Mouse (Mus musculus) testis, adult 2 months (tissue): ENCODE measurements at regions not wholly inside any gene's neighbourhood (a gene's known extent, or its start where the extent isn't known, plus 50 kb on each side); places are given as distances from the start of the nearest gene placed in this dataset.

ENCODE experiments used
- H3K27ac ChIP-seq: fragments of 200-500 bp; 2 replicates; pipeline ENCODE4 v1.5.1; 2012; ENCODE audit warnings: low read depth, low read length; ENCODE audit not compliant: control insufficient read depth, insufficient read depth
- H3K27me3 ChIP-seq: fragments of 200-500 bp; 2 replicates; pipeline ENCODE4 v1.6.1; 2012; ENCODE audit warnings: mild to moderate bottlenecking, low read length, moderate library complexity; ENCODE audit not compliant: control insufficient read depth, insufficient read depth
- H3K36me3 ChIP-seq: fragments of 200-500 bp; 2 replicates; pipeline ENCODE4 v1.6.1; 2012; ENCODE audit warnings: mild to moderate bottlenecking, low read length; ENCODE audit not compliant: control insufficient read depth, insufficient read depth
- H3K4me1 ChIP-seq: fragments of 200-500 bp; 2 replicates; pipeline ENCODE4 v1.6.1; 2012; ENCODE audit warnings: low read length; ENCODE audit not compliant: control insufficient read depth, insufficient read depth
- H3K4me3 ChIP-seq: fragments of 200-500 bp; 2 replicates; pipeline ENCODE4 v1.5.1; 2012; ENCODE audit warnings: low read depth, mild to moderate bottlenecking, low read length, moderate library complexity, mixed read lengths; ENCODE audit not compliant: control insufficient read depth
- CTCF ChIP-seq: fragments of 200-500 bp; IDR thresholded peaks from 2 replicates; pipeline ENCODE4 v1.5.1; 2012; ENCODE audit warnings: low read depth, mild to moderate bottlenecking, inconsistent platforms, low read length, moderate library complexity; ENCODE audit not compliant: control insufficient read depth, insufficient read depth, insufficient replicate concordance
- POLR2A ChIP-seq: fragments of 200-500 bp; IDR thresholded peaks from 2 replicates; pipeline ENCODE4 v1.6.1; 2012; ENCODE audit warnings: low read depth, mild to moderate bottlenecking, inconsistent platforms, low read length, moderate library complexity; ENCODE audit not compliant: control insufficient read depth

GRCm38 (mm10) chr1:35869381-35870143, 198.6 kb upstream of the Hs6st1 start:
- Histone ChIP-seq H3K36me3 (no peaks in the 10 kb centered on the region), H3K4me1 (peaks cover 14% of the 10 kb centered on the region), H3K27me3 (no peaks in the 10 kb centered on the region), H3K4me3 (peak overlapping the region; percentile 57), H3K27ac (no peak overlapping the region)
- TF ChIP-seq POLR2A (no peak), CTCF (no peak)

GRCm38 (mm10) chr1:35870144-35870827, 197.9 kb upstream of the Hs6st1 start:
- peak overlapping the region; percentile 57; the same call in 1 of the 2 replicates for H3K4me3 ChIP-seq
- no peaks in the 10 kb centered on the region for H3K27me3 ChIP-seq
- no peaks in the 10 kb centered on the region for H3K36me3 ChIP-seq
- no peak overlapping the region for H3K27ac ChIP-seq
- peaks cover 14% of the 10 kb centered on the region for H3K4me1 ChIP-seq
- TF ChIP-seq CTCF (no peak), POLR2A (no peak)

GRCm38 (mm10) chr1:35873038-35873437, 195.2 kb upstream of the Hs6st1 start:
- no peak overlapping the region for H3K27ac ChIP-seq
- TF ChIP-seq CTCF (no peak), POLR2A (no peak)
- H3K36me3 ChIP-seq: no peaks in the 10 kb centered on the region
- peaks cover 5% of the 10 kb centered on the region for H3K4me1 ChIP-seq
- no peaks in the 10 kb centered on the region for H3K27me3 ChIP-seq
- no peak overlapping the region for H3K4me3 ChIP-seq

- no peaks in the 10 kb centered on the region for H3K4me1 ChIP-seq
- H3K27me3 ChIP-seq: no peaks in the 10 kb centered on the region
- no peaks in the 10 kb centered on the region for H3K36me3 ChIP-seq
- no peak overlapping the region for H3K4me3 ChIP-seq
- no peak for TF ChIP-seq CTCF
- TF ChIP-seq POLR2A: no peak
- no peak overlapping the region for H3K27ac ChIP-seq
Measured at GRCm38 (mm10) chr1:35875210-35875811, 192.9 kb upstream of the Hs6st1 start.

GRCm38 (mm10) chr1:35878426-35878825, 189.8 kb upstream of the Hs6st1 start:
- Histone ChIP-seq H3K4me3 (no peak overlapping the region), H3K27me3 (no peaks in the 10 kb centered on the region), H3K4me1 (no peaks in the 10 kb centered on the region), H3K36me3 (no peaks in the 10 kb centered on the region), H3K27ac (no peak overlapping the region)
- TF ChIP-seq CTCF (no peak), POLR2A (no peak)

- H3K4me3 ChIP-seq: no peak overlapping the region
- H3K27ac ChIP-seq: no peak overlapping the region
- no peak for TF ChIP-seq CTCF
- TF ChIP-seq POLR2A: no peak
- H3K4me1 ChIP-seq: no peaks in the 10 kb centered on the region
- no peaks in the 10 kb centered on the region for H3K36me3 ChIP-seq
- no peaks in the 10 kb centered on the region for H3K27me3 ChIP-seq
Measured at GRCm38 (mm10) chr1:35879388-35880093, 188.7 kb upstream of the Hs6st1 start.
